Mouse (Mus musculus) forebrain, postnatal 0 days (tissue): ENCODE measurements at regions not wholly inside any gene's neighbourhood (a gene's known extent, or its start where the extent isn't known, plus 50 kb on each side); places are given as distances from the start of the nearest gene placed in this dataset.

Experiments
- ATAC-seq: fragments of 200-750 bp; cut with Nextera tagmentation; 2 replicates; pipeline ENCODE4 v1.8.0; 2017; ENCODE audit warnings: mild to moderate bottlenecking, moderate library complexity
- DNase-seq: peaks from one replicate; pipeline ENCODE4 v3.0.0-alpha.2; 2015
- H3K27ac ChIP-seq: fragments of 300-500 bp; sonication (generic); 2 replicates; pipeline ENCODE4 v1.5.1; 2014; ENCODE audit warnings: low read depth, mild to moderate bottlenecking, antibody characterized with exemption, low read length, moderate library complexity, mixed read lengths
- H3K27me3 ChIP-seq: fragments of 300-500 bp; sonication (generic); 2 replicates; pipeline ENCODE4 v1.6.1; 2014; ENCODE audit warnings: mild to moderate bottlenecking, low read length, mixed read lengths; ENCODE audit not compliant: insufficient read depth
- H3K36me3 ChIP-seq: fragments of 300-500 bp; sonication (generic); 2 replicates; pipeline ENCODE4 v1.6.1; 2014; ENCODE audit warnings: mild to moderate bottlenecking, moderate library complexity; ENCODE audit not compliant: insufficient read depth
- H3K4me1 ChIP-seq: fragments of 300-500 bp; sonication (generic); 2 replicates; pipeline ENCODE4 v1.6.1; 2014; ENCODE audit warnings: antibody characterized with exemption; ENCODE audit not compliant: insufficient read depth
- H3K4me2 ChIP-seq: fragments of 300-500 bp; sonication (generic); 2 replicates; pipeline ENCODE4 v1.6.1; 2014; ENCODE audit warnings: low read depth, mild to moderate bottlenecking, moderate library complexity
- H3K4me3 ChIP-seq: fragments of 300-500 bp; sonication (generic); 2 replicates; pipeline ENCODE4 v1.5.1; 2014; ENCODE audit warnings: low read depth, low read length, mixed read lengths
- H3K9ac ChIP-seq: fragments of 300-500 bp; sonication (generic); 2 replicates; pipeline ENCODE4 v1.6.1; 2014; ENCODE audit warnings: mild to moderate bottlenecking
- H3K9me3 ChIP-seq: fragments of 300-500 bp; sonication (generic); 2 replicates; pipeline ENCODE4 v1.6.1; 2016; ENCODE audit warnings: low read length
- CTCF ChIP-seq: sonication (generic); IDR thresholded peaks from 2 replicates; pipeline ENCODE4 v1.5.1; 2016; ENCODE audit warnings: antibody characterized with exemption, control low read depth, low read depth
- WGBS: fragments of 180-500 bp; shearing (Covaris S2); extraction: QIAGEN DNeasy Blood & Tissue Kit; methylation state at CpG from one replicate; pipeline ENCODE4 v1.1.7; 2014; 5-methylcytosine and 5-hydroxymethylcytosine counted together

- DNase-seq (no peak), ATAC-seq (no peak)
- H3K27ac ChIP-seq, result no peak overlapping the region
- H3K36me3 ChIP-seq, result no peaks in the 10 kb centered on the region
- no peaks in the 10 kb centered on the region for H3K27me3 ChIP-seq
- H3K4me1 ChIP-seq, result no peaks in the 10 kb centered on the region
- no peak for TF ChIP-seq CTCF
- no peak overlapping the region for H3K4me3 ChIP-seq
- no peak overlapping the region for H3K9ac ChIP-seq
- WGBS, result 91% methylated on average over 7 of the region's 7 CpGs
- no peak overlapping the region for H3K4me2 ChIP-seq
- H3K9me3 ChIP-seq, result no peaks in the 10 kb centered on the region
Observed at GRCm38 (mm10) chr9:92856410-92857083, 314.5 kb downstream of the Plod2 start.

- Histone ChIP-seq H3K9ac (no peak overlapping the region), H3K27ac (no peak overlapping the region), H3K36me3 (no peaks in the 10 kb centered on the region), H3K27me3 (no peaks in the 10 kb centered on the region), H3K9me3 (no peaks in the 10 kb centered on the region), H3K4me2 (no peak overlapping the region), H3K4me3 (no peak overlapping the region), H3K4me1 (no peaks in the 10 kb centered on the region)
- TF ChIP-seq CTCF, result no peak
- ATAC-seq (no peak), DNase-seq (no peak)
- WGBS, result 96% methylated on average over 6 of the region's 6 CpGs
Observed at GRCm38 (mm10) chr9:92865822-92866221, 323.8 kb downstream of the Plod2 start.

- DNase-seq (peak; percentile 65), ATAC-seq (no peak)
- H3K27me3 ChIP-seq, result no peaks in the 10 kb centered on the region
- no peaks in the 10 kb centered on the region for H3K9me3 ChIP-seq
- no peaks in the 10 kb centered on the region for H3K36me3 ChIP-seq
- no peak overlapping the region for H3K27ac ChIP-seq
- peak; percentile 61 for TF ChIP-seq CTCF
- no peak overlapping the region for H3K4me2 ChIP-seq
- H3K4me3 ChIP-seq, result no peak overlapping the region
- no peak overlapping the region for H3K9ac ChIP-seq
- H3K4me1 ChIP-seq, result no peaks in the 10 kb centered on the region
- 38% methylated on average over 4 of the region's 4 CpGs for WGBS
Observed at GRCm38 (mm10) chr9:92878589-92878988, 336.6 kb downstream of the Plod2 start.

- no peak overlapping the region for H3K4me2 ChIP-seq
- TF ChIP-seq CTCF, result no peak
- no peaks in the 10 kb centered on the region for H3K36me3 ChIP-seq
- ATAC-seq (no peak), DNase-seq (no peak)
- no peak overlapping the region for H3K4me3 ChIP-seq
- no peak overlapping the region for H3K9ac ChIP-seq
- WGBS, result 91% methylated on average over 2 of the region's 2 CpGs
- H3K9me3 ChIP-seq, result no peaks in the 10 kb centered on the region
- H3K27me3 ChIP-seq, result no peaks in the 10 kb centered on the region
- no peaks in the 10 kb centered on the region for H3K4me1 ChIP-seq
- H3K27ac ChIP-seq, result no peak overlapping the region
Observed at GRCm38 (mm10) chr9:92879812-92880211, 337.8 kb downstream of the Plod2 start.

GRCm38 (mm10) chr9:92882251-92882832 is 340.3 kb downstream of the Plod2 start:
- TF ChIP-seq CTCF, result no peak
- Histone ChIP-seq H3K4me3 (no peak overlapping the region), H3K27ac (no peak overlapping the region), H3K4me2 (no peak overlapping the region), H3K9me3 (no peaks in the 10 kb centered on the region), H3K36me3 (no peaks in the 10 kb centered on the region), H3K9ac (no peak overlapping the region), H3K4me1 (no peaks in the 10 kb centered on the region), H3K27me3 (no peaks in the 10 kb centered on the region)
- DNase-seq, result no peak
- WGBS, result 10% methylated on average over 3 of the region's 3 CpGs
- ATAC-seq, result peak; percentile 25; the same call in 1 of the 2 replicates

- ATAC-seq (no peak), DNase-seq (no peak)
- TF ChIP-seq CTCF, result peak; percentile 34; the same call in 1 of the 2 replicates
- Histone ChIP-seq H3K4me2 (no peak overlapping the region), H3K4me3 (no peak overlapping the region), H3K27me3 (no peaks in the 10 kb centered on the region), H3K4me1 (no peaks in the 10 kb centered on the region), H3K9ac (no peak overlapping the region), H3K9me3 (no peaks in the 10 kb centered on the region), H3K36me3 (no peaks in the 10 kb centered on the region), H3K27ac (no peak overlapping the region)
Observed at GRCm38 (mm10) chr9:92890063-92890462, 348.0 kb downstream of the Plod2 start.

DNA sequence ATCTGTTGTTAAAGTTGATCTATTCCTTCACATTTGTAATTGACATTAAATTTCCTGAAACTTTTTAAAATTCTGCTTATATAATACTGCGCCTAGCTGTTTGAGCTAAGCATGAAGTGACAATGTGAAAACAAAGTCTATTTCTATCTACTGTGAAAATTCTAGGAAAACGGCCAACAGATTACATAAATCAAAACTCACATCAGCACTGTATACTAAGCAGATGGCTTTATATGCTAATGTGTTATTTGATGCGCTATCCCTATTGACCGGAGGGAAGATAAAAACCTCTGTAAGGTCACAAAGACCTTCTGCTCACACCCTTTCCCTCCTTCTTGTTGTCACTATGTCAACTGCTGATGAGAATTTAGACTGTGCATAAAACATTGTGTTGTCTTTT is 357.7 kb downstream of the Plod2 start:
- H3K27ac ChIP-seq, result no peak overlapping the region
- no peak overlapping the region for H3K9ac ChIP-seq
- no peak overlapping the region for H3K4me2 ChIP-seq
- ATAC-seq, result no peak
- WGBS, result 73% methylated on average over 4 of the region's 4 CpGs
- DNase-seq, result no peak
- H3K27me3 ChIP-seq, result no peaks in the 10 kb centered on the region
- H3K9me3 ChIP-seq, result no peaks in the 10 kb centered on the region
- H3K36me3 ChIP-seq, result no peaks in the 10 kb centered on the region
- no peak overlapping the region for H3K4me3 ChIP-seq
- TF ChIP-seq CTCF, result no peak
- H3K4me1 ChIP-seq, result no peaks in the 10 kb centered on the region
